Mouse (Mus musculus): ENCODE results near the gene Rpa2.
"Not testable (repeated sequence)": the region's sequence is repeated elsewhere in the genome, so short reads cannot be mapped to it uniquely, and the experiment has no call there.

Rpa2 gene

GRCm38 (mm10) chr4:132762602-132763001 is 5.5 kb upstream of the Rpa2 start:
- DNase-seq (ENCODE audit: low spot score in 2 of 2), result no peak

GRCm38 (mm10) chr4:132763125-132763524 is 5.0 kb upstream of the Rpa2 start:
- DNase-seq (ENCODE audit: low spot score in 2 of 2), result not testable (repeated sequence)

DNA sequence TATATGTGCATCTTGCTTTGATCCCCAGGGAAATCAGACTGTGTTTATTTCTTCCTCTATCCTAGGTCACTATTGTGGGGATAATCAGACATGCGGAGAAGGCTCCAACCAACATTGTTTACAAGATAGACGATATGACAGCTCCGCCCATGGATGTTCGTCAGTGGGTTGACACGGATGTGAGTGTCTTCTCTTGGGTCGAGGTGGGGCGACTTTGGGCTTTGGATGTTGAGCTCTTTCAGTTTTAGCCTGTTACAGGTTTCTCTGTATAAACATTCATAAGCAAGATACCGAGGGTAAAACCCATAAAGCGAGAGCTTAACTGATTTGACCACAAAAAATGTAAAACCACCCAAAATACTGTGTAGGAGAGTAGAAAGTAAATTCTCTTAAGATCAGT is 3.6 kb downstream of the Rpa2 start:
- no peak for DNase-seq (ENCODE audit: low spot score in 2 of 2)

DNA sequence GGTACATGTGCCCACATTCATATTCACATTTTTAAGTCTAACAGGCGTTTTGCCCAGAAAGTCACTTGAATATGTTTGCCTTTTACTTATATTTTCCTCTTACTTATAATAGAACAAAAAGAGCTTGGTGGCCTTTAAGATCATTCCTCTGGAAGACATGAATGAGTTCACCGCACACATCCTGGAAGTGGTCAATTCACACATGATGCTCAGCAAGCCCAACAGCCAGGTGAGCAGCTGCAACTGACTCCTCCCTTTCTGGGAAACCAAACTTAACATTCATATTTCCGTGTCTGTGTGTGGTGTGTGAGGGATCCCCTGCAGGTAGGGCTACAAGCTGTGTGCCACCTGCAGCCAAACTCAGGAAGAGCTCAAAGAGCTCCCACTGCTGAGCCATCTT is 6.8 kb downstream of the Rpa2 start:
- no peak for DNase-seq (ENCODE audit: low spot score in 2 of 2)

- peak; percentile 79 to 83 for DNase-seq (ENCODE audit: low spot score in 2 of 2)
Measured at GRCm38 (mm10) chr4:132776764-132777163, 8.6 kb downstream of the Rpa2 start.

DNA sequence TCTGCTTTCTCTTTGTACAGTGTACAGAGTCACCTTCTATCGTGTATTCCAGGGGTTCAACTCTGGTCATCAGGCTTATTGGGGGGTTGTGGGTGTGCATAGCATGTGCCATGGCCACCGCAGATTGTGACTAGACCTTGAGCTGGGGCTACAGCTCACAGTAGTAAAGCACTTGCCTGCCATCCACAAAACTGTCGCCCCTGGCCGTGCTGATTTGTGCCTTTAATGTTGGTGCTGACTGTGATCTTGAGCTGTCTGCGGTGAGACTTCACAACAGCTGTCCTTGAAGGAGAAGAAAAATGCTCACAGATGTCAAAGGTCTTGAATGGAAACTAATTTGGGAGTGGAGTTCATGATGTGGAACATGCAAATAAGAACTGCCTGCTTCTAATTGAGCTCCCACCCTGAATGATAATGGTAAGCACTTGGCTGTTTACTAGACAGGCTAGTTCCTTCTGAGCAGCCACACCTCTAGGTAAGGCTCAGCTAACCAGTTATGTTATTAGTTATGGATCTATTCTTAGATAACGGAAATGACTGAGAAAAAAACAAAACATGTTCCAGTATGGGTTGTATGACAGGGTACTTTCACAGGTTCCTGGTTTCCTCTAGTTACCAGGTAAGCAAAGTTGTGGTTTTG is 10.6 kb downstream of the Rpa2 start:
- no peak for DNase-seq (ENCODE audit: low spot score in 2 of 2)

GRCm38 (mm10) chr4:132780288-132780687 is 12.2 kb downstream of the Rpa2 start:
- DNase-seq (ENCODE audit: low spot score in 2 of 2), result no peak

- no peak for DNase-seq (ENCODE audit: low spot score in 2 of 2)
Measured at GRCm38 (mm10) chr4:132783732-132784131, 15.6 kb downstream of the Rpa2 start.

DNA sequence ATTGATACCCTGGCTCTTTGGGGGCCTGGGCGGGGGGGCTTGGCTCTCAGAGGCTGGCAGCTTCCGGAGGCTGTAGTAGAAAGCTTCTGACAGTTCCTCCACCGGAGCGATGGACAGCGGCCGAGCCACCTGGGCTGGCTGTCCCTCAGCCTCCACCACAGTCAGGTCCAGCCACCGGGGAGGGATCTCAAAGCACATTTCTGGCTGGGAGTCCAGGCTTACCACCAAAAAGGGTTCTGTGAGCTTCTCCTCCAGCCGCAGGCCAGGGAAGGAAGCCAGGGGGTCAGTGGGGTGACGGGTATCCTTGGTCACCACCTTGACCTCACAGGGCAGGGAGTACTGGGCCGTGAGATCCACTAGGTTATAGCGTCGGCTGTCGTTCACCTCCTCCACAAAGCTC is 17.1 kb downstream of the Rpa2 start:
- DNase-seq (ENCODE audit: low spot score in 2 of 2), result no peak

DNA sequence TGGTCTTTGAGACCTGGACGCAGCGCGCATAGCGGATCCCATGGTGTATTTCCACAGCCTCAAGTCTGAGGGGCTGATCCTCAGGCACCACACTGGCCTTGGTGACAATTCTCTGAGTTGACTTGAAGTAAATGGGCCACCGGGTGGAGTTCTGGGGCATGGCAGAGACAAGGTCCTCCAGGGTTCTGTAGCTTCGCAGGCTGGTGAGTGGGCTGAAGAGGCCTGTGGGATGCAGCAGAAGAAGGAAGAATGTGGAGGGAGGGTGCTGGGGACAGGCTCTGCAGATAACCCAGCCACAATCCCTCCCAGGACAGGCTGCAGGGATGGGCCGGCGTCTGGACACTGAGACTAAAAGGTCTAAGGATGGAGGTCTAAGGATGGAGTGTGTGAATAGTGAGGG is 21.6 kb downstream of the Rpa2 start:
- no peak for DNase-seq (ENCODE audit: low spot score in 2 of 2)

DNA sequence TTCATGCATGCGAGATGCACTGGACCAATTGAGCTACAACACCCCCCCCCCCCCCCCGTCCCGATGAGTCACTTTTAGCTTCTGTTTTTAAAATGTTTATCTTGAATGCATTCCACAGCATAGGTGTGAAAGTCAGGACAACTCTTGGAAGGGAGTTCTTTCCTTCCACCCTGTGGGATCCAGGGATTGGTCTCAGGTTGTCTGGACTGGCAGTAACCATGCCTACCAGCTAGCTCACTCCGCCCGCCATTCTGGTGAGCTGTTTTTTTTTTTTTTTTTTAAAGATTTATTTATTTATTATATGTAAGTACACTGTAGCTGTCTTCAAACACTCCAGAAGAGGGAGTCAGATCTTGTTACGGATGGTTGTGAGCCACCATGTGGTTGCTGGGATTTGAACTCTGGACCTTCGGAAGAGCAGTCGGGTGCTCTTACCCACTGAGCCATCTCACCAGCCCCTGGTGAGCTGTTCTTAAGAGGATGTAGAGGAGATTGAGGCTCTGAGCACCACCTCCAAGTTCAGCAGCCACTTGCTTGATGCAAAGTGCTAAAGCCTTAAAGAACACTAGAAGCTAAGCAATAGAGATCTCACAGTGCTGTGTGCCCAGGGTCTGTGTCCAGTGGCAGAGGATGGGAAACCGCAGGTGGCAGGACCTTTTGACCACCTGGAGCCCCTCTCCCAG is 25.3 kb downstream of the Rpa2 start:
- DNase-seq (ENCODE audit: low spot score in 2 of 2), result not testable (repeated sequence)

DNA sequence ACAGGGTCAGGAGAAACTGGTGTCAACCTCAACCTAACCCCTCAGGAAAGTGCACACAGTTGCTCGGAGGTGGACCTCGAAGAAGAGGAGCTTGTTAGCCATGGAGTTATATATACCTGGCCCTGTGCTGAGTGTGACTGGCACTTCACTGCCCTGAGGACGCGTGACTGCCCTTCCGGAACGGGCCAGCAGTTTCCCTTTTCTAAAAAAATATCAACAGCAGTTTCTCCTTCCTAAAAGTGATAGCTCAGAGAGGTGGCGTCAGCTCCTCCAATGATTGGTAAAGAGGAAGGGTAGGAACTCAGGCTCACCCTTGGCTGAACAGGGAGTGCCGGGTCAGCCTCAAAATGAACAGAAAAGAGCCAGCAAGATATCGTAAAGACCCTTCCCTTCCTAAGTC is 25.9 kb downstream of the Rpa2 start:
- DNase-seq (ENCODE audit: low spot score in 2 of 2), result no peak

DNA sequence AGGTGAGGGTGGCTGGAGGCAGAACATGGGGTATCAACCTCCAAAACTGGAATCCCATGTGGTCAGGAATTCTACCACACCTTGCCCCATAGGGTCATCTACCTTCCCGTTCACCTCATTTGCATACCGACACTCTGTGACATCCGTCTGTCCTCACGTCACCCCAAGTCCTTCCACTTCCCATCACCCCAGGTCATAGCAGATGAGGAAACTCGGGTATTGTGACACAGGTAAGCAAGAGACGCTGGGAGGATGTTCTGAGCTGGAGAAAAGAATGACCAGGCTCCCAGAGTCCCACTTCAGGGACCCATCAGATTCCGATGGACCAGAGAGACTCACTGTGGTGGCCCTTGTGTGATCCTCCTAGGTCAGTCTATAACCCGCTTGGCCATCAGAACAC is 26.6 kb downstream of the Rpa2 start:
- DNase-seq (ENCODE audit: low spot score in 2 of 2), result no peak

GRCm38 (mm10) chr4:132795171-132795570 is 27.0 kb downstream of the Rpa2 start:
- no peak for DNase-seq (ENCODE audit: low spot score in 2 of 2)

DNA sequence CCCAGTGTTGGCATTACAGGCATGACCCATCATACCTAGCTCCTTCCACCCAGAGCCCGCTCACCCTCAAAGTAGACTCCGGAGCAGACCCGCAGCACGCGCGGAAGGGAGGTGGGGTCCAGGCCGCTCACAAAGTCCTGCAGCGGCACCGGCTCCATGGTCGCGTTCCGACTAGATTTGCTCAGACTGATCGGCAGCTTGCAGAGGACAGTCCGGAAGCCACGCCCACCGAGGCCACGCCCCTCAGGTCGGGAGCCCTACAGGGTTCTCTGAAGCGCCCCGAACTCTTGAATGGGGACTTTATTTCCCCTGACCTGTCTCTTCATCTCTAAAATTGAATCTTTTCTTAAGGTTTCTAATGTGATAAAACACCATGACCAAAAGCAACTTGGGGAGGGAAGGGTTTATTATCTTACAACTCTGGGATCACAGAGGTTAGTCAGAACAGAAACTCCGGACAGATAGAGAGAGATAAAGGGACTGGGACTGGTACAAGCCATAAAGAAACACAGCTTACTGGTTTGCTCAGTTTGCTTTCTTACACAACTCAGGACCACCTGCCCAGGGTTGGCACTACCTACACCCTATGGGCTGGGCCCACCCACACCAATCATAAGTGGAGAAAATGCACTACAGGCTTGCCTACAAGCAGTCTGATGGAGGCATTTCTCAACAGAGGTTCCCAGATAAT is 28.2 kb downstream of the Rpa2 start, which contains the start of gene Themis2:
Gene Themis2, minus strand, starts transcription at position 192 of the 691 bp plus-strand sequence.
- no peak for DNase-seq (ENCODE audit: low spot score in 2 of 2)

- DNase-seq (ENCODE audit: low spot score in 2 of 2), result no peak
Measured at GRCm38 (mm10) chr4:132797461-132797860, 29.3 kb downstream of the Rpa2 start.

- no peak for DNase-seq (ENCODE audit: low spot score in 2 of 2)
Measured at GRCm38 (mm10) chr4:132798028-132798427, 29.9 kb downstream of the Rpa2 start.

DNA sequence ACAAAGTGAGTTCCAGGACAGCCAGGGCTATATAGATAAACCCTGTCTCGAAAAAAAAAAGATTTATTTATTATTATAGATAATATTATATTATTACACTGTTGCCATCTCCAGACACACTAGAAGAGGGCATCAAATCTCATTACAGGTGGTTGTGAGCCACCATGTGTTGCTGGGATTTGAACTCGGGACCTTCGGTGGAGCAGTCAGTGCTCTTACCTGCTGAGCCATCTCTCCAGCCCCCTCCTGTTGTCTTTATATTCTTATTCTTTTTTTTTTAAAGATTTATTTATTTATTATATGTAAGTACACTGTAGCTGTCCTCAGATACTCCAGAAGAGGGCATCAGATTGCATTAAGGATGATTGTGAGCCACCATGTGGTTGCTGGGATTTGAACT is 30.5 kb downstream of the Rpa2 start:
- DNase-seq (ENCODE audit: low spot score in 2 of 2), result not testable (repeated sequence)

- no peak for DNase-seq (ENCODE audit: low spot score in 2 of 2)
Measured at GRCm38 (mm10) chr4:132799845-132800244, 31.7 kb downstream of the Rpa2 start.

DNA sequence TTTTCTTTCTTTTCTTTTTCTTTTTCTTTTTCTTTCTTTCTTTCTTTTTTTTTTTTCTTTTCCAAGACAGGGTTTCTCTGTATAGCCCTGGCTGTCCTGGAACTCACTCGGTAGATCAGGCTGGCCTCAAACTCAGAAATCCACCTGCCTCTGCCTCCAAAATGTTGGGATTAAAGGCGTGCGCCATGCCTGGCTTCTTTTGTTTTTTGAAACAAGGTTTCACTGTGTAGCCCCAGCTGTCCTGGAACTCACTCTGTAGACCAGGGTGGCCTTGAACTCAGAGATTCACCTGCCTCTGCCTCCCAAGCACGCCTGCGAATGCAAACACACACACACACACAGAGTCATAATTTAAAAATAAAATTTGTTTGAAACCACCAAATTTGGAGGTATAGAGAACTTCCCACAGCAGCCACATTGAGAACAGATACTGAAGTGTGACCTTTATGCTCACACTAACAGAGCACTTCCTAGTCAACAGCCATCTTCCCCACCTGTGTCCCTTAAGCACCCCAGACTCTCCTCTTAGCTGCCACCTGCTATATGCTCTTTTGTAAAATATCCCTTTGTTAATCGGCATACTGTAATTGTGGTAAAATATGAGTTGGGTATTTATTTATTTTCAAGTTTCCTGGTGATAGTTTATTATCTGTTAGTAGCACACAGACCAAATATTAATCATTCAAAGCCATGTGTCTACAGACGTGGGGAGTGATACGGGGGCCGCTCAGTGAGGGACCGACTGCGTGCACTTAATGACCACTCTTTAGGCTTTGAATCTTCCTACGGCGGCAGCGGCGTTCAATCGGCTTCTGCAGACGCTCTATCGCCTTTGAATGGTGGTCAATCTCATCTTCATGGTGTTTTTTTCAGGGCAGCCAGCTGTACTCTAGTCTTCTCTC is 33.3 kb downstream of the Rpa2 start:
- no peak for DNase-seq (ENCODE audit: low spot score in 2 of 2)

DNA sequence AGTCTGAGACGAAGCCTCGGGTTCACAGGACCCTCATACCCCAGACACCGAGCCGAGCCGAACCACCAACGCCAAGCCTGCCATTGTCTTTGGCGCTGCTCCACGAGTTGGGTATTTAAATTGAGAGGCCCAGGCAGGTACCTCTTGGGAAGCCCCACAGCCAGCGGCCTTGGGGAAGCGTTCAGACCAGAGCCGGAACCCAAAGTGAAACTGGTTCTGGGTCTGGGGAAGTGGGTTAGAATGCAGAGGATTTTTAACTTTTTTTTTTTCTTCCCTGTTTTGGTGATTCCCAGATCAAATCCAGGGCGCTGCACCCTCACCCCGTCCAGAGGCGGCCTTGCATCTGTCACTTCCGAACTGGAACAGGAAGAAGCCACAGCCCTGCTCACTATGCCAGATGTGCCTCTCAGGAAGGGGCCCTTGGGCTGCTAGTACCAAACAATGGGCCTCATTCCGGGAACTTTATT is 34.1 kb downstream of the Rpa2 start:
- DNase-seq (ENCODE audit: low spot score in 2 of 2), result no peak

- no peak for DNase-seq (ENCODE audit: low spot score in 2 of 2)
Measured at GRCm38 (mm10) chr4:132803212-132803611, 35.1 kb downstream of the Rpa2 start.
